ENCODE assay signal across 9 mouse cellular contexts in the genomic region with DNA sequence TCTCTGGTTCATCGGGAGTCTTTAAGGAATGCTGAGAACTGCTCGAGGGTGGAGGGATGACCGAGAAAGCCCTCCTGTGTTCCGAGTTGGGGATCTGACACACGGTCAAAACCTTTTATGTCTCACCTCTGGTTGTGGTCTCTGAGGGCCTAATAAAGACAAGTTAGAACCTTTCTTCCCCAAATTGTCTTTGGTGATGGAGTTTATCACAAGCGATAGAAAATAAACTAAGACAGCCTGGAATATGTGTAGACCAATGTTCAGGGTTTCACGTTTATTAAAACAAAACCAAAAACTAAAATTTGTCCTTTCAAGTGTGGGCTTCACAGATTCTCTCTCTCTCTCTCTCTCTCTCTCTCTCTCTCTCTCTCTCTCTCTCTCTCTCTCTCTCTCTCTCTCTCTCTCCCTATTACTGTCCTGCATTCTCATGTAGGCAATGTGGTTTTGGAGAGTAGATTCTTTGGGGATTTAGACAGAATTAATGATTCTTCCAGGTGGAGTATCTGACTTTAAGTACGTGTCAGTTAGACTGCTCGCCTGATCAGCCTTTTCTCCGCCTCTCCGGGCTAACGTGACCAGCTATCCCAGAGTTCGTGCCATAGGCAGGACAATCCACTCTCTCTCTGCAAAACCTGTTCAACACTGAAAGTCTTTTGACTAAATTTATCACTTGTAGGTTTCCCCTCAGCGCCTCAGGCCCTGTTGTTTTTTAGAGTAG. TPM values are rescaled to one million over a fixed set of nuclear protein-coding genes. Genes with fewer than 3 reads are reported as not detected.
A peak's percentile ranks its signal among the peaks of the same experiment; 100 is the strongest.
DNase-seq lines count a peak whose midpoint lies in the region; ATAC-seq and TF ChIP-seq lines count a peak whose summit lies in the region.
"Had no signal": no experiment of that assay in that cellular context is flagged by ENCODE, and none has a peak within 500 bp of the region (broad histone marks: within the 10 kb centered on the region; RNA-seq: fewer than 3 reads in every experiment).

No protein-coding gene starts in this region.

- no peak for DNase-seq in forebrain, postnatal 0 days
- no peak for DNase-seq in lung, embryonic 14.5 days
- no peak for DNase-seq in lung, postnatal 10 days
- DNase-seq in limb, embryonic 11.5 days (ENCODE audit: low spot score) = no peak
- DNase-seq in Muller cell, postnatal 12 days (ENCODE audit: inconsistent ontology term) = no peak
- DNase-seq in layer of hippocampus, postnatal 25 days (ENCODE audit: extremely low spot score in 1 of 2, low spot score in 1 of 2) = no peak

- no peak overlapping the region for H3K9ac ChIP-seq in forebrain, embryonic 12.5 days
- H3K9ac ChIP-seq in forebrain, postnatal 0 days = no peak overlapping the region
- no peak overlapping the region for H3K9ac ChIP-seq in lung, embryonic 14.5 days
- no peak overlapping the region for H3K9ac ChIP-seq in limb, embryonic 11.5 days (ENCODE audit: low read length)

- no peaks in the 10 kb centered on the region for H3K9me3 ChIP-seq in forebrain, embryonic 12.5 days
- H3K9me3 ChIP-seq in forebrain, postnatal 0 days (ENCODE audit: low read length) = no peaks in the 10 kb centered on the region
- H3K9me3 ChIP-seq in lung, embryonic 14.5 days (ENCODE audit: low read depth, low read length) = no peaks in the 10 kb centered on the region
- no peaks in the 10 kb centered on the region for H3K9me3 ChIP-seq in limb, embryonic 11.5 days (ENCODE audit: control insufficient read depth, low read length)
- H3K9me3 ChIP-seq: megakaryocyte, embryonic 14.5 days had no signal

- no peak overlapping the region for H3K4me3 ChIP-seq in forebrain, embryonic 12.5 days (replicated peaks)
- no peak overlapping the region for H3K4me3 ChIP-seq in forebrain, postnatal 0 days (ENCODE audit: low read depth, low read length)
- no peak overlapping the region for H3K4me3 ChIP-seq in lung, embryonic 14.5 days (ENCODE audit: low read depth, low read length)
- H3K4me3 ChIP-seq in limb, embryonic 11.5 days (ENCODE audit: low read depth, low read length) = no peak overlapping the region
- H3K4me3 ChIP-seq in small intestine, adult 2 months (ENCODE audit: low read depth, low read length) = peak overlapping the region; percentile 61
- H3K4me3 ChIP-seq: megakaryocyte, embryonic 14.5 days had no signal

- peak overlapping the region; percentile 19; the same call in 1 of the 2 replicates for H3K4me2 ChIP-seq in forebrain, embryonic 12.5 days
- no peak overlapping the region for H3K4me2 ChIP-seq in forebrain, postnatal 0 days (ENCODE audit: low read depth)
- H3K4me2 ChIP-seq in lung, embryonic 14.5 days = peak overlapping the region; percentile 54
- peak overlapping the region; percentile 3; the same call in 1 of the 2 replicates for H3K4me2 ChIP-seq in limb, embryonic 11.5 days (ENCODE audit: low read depth, severe bottlenecking)

- no peak for ATAC-seq in forebrain, embryonic 12.5 days (ENCODE audit: low FRiP score)
- ATAC-seq in forebrain, postnatal 0 days = no peak
- ATAC-seq in lung, embryonic 14.5 days (ENCODE audit: insufficient read depth) = no peak; the same call in 1 of the 2 replicates
- ATAC-seq in limb, embryonic 11.5 days (ENCODE audit: insufficient number of reproducible peaks, low FRiP score, low TSS enrichment, low read depth) = no peak

- no peak for TF ChIP-seq CTCF in forebrain, postnatal 0 days (IDR thresholded peaks at IDR 0.05; ENCODE audit: low read depth)
- no peak for TF ChIP-seq CTCF in lung, embryonic 14.5 days (IDR thresholded peaks at IDR 0.05; ENCODE audit: low read depth)
- no peak for TF ChIP-seq CTCF in small intestine, adult 2 months (IDR thresholded peaks at IDR 0.05; ENCODE audit: extremely low read depth, insufficient read length, insufficient replicate concordance, low read depth, low read length)

- H3K27ac ChIP-seq in forebrain, embryonic 12.5 days = no peak overlapping the region
- no peak overlapping the region for H3K27ac ChIP-seq in forebrain, postnatal 0 days (ENCODE audit: low read depth, low read length)
- H3K27ac ChIP-seq in lung, embryonic 14.5 days (ENCODE audit: low read depth) = peak overlapping the region; percentile 60
- no peak overlapping the region for H3K27ac ChIP-seq in limb, embryonic 11.5 days (replicated peaks; ENCODE audit: low read depth, low read length)
- H3K27ac ChIP-seq in small intestine, adult 2 months (ENCODE audit: insufficient read depth, low read depth, low read length) = peak overlapping the region; percentile 89

- no peaks in the 10 kb centered on the region for H3K27me3 ChIP-seq in forebrain, embryonic 12.5 days
- H3K27me3 ChIP-seq in forebrain, postnatal 0 days (ENCODE audit: insufficient read depth, low read length) = no peaks in the 10 kb centered on the region
- H3K27me3 ChIP-seq in lung, embryonic 14.5 days (ENCODE audit: insufficient read depth, low read length) = no peaks in the 10 kb centered on the region
- no peaks in the 10 kb centered on the region for H3K27me3 ChIP-seq in limb, embryonic 11.5 days (ENCODE audit: control insufficient read depth, insufficient read depth, low read length)
- no peaks in the 10 kb centered on the region for H3K27me3 ChIP-seq in small intestine, adult 2 months (ENCODE audit: control insufficient read depth, insufficient read depth, low read length)
- H3K27me3 ChIP-seq: megakaryocyte, embryonic 14.5 days had no signal

- H3K4me1 ChIP-seq in forebrain, embryonic 12.5 days = peaks cover 5% of the 10 kb centered on the region; the same call in 1 of the 2 replicates
- H3K4me1 ChIP-seq in forebrain, postnatal 0 days (ENCODE audit: insufficient read depth) = no peaks in the 10 kb centered on the region
- peaks cover 3% of the 10 kb centered on the region; the same call in 1 of the 2 replicates for H3K4me1 ChIP-seq in lung, embryonic 14.5 days (ENCODE audit: insufficient read depth)
- H3K4me1 ChIP-seq in limb, embryonic 11.5 days (ENCODE audit: control insufficient read depth, insufficient read depth, low read length) = peaks cover 11% of the 10 kb centered on the region
- peaks cover 6% of the 10 kb centered on the region; the same call in 1 of the 2 replicates for H3K4me1 ChIP-seq in small intestine, adult 2 months (ENCODE audit: control insufficient read depth, insufficient read depth, insufficient read length, low read length)
- H3K4me1 ChIP-seq: megakaryocyte, embryonic 14.5 days had no signal

- H3K36me3 ChIP-seq in forebrain, embryonic 12.5 days (replicated peaks) = no peaks in the 10 kb centered on the region
- no peaks in the 10 kb centered on the region for H3K36me3 ChIP-seq in forebrain, postnatal 0 days (ENCODE audit: insufficient read depth)
- H3K36me3 ChIP-seq in lung, embryonic 14.5 days (ENCODE audit: insufficient read depth) = no peaks in the 10 kb centered on the region
- H3K36me3 ChIP-seq in limb, embryonic 11.5 days (ENCODE audit: control insufficient read depth, insufficient read depth, low read length) = no peaks in the 10 kb centered on the region
- no peaks in the 10 kb centered on the region for H3K36me3 ChIP-seq in small intestine, adult 2 months (ENCODE audit: control insufficient read depth, insufficient read depth, low read length)

- TF ChIP-seq POLR2A in small intestine, adult 2 months (IDR thresholded peaks at IDR 0.05; ENCODE audit: low read depth, low read length) = no peak

- 68% methylated on average over 14 of the region's 14 CpGs for WGBS in forebrain, embryonic 12.5 days
- WGBS in forebrain, postnatal 0 days = 66% methylated on average over 14 of the region's 14 CpGs
- WGBS in lung, embryonic 14.5 days = 48% methylated on average over 14 of the region's 14 CpGs
- WGBS in limb, embryonic 11.5 days = 58% methylated on average over 14 of the region's 14 CpGs
- WGBS in small intestine, adult 2 months = 27% methylated on average over 14 of the region's 14 CpGs

RNA-seq across cellular contexts. Expression of a gene that starts 35.1 kb away (rescaled TPM):
- polyA plus RNA-seq in forebrain, embryonic 12.5 days (2016; fragmentation: Nextera tagmentation; extraction: Ambion mirVana) = 5.2 and 6.5 TPM in 2 replicates
- total RNA-seq in forebrain, postnatal 0 days (2014; rRNA removed) = 3.0 and 3.4 TPM in 2 replicates
- polyA plus RNA-seq in forebrain, postnatal 0 days (2015; fragmentation: Nextera tagmentation; extraction: Ambion mirVana) = 4.4 and 7.5 TPM in 2 replicates
- polyA plus RNA-seq in lung, embryonic 14.5 days (2014; fragmentation: Nextera tagmentation; extraction: Ambion mirVana) = 23.5 and 25.3 TPM in 2 replicates
- 38.3 and 45.1 TPM in 2 replicates for polyA plus RNA-seq in limb, embryonic 11.5 days (2014; fragmentation: Nextera tagmentation; extraction: Ambion mirVana)
- 3.1 and 13.8 TPM in 2 replicates for polyA plus RNA-seq in small intestine, adult 2 months (2012; rRNA removed)
- total RNA-seq in layer of hippocampus, postnatal 25 days (2021) = 10 to 100 TPM in 1 of 2 experiments, 1 to 10 TPM in 1; 8.5 to 11.4 TPM

RNA-seq across cellular contexts. Expression of a gene that starts 46.2 kb away (rescaled TPM):
- 76.5 and 86.4 TPM in 2 replicates for polyA plus RNA-seq in forebrain, embryonic 12.5 days (2016; fragmentation: Nextera tagmentation; extraction: Ambion mirVana)
- 51.3 and 77.3 TPM in 2 replicates for total RNA-seq in forebrain, postnatal 0 days (2014; rRNA removed)
- polyA plus RNA-seq in forebrain, postnatal 0 days (2015; fragmentation: Nextera tagmentation; extraction: Ambion mirVana) = 16.6 and 30.2 TPM in 2 replicates
- polyA plus RNA-seq in lung, embryonic 14.5 days (2014; fragmentation: Nextera tagmentation; extraction: Ambion mirVana) = 49.1 and 50.5 TPM in 2 replicates
- 63.1 and 66.3 TPM in 2 replicates for polyA plus RNA-seq in limb, embryonic 11.5 days (2014; fragmentation: Nextera tagmentation; extraction: Ambion mirVana)
- 16.2 and 39.2 TPM in 2 replicates for polyA plus RNA-seq in small intestine, adult 2 months (2012; rRNA removed)
- total RNA-seq in layer of hippocampus, postnatal 25 days (2021) = 10 to 100 TPM; 56.5 to 57.5 TPM

Comparison
In these comparisons a context has a peak if more than half of its experiments do, and no peak if none do; other contexts are left out.
1. H3K27ac ChIP-seq: peak in lung, embryonic 14.5 days (single experiment) and small intestine, adult 2 months (single experiment); none in forebrain, embryonic 12.5 days (single experiment), forebrain, postnatal 0 days (single experiment) and limb, embryonic 11.5 days (single experiment).